Mouse (Mus musculus) lung, postnatal 0 days (tissue): ENCODE measurements around the gene Iah1.

Experiments
- CTCF ChIP-seq: IDR thresholded peaks from 2 replicates; pipeline ENCODE4 v1.5.1; 2016; ENCODE audit warnings: antibody characterized with exemption, mild to moderate bottlenecking
- EP300 ChIP-seq: IDR thresholded peaks from 2 replicates; pipeline ENCODE4 v1.6.1; 2016; ENCODE audit warnings: antibody characterized with exemption, mild to moderate bottlenecking, control low read depth

- TF ChIP-seq EP300 (no peak), CTCF (no peak)
Measured at GRCm38 (mm10) chr12:21325266-21325665, 9.1 kb downstream of the Iah1 start.
